Mouse (Mus musculus) embryonic facial prominence, embryonic 11.5 days (tissue): ENCODE data around the gene Nyx. TPM values are rescaled to one million over a fixed set of nuclear protein-coding genes. Genes with fewer than 3 reads are reported as not detected.

Source experiments
- ATAC-seq: fragments of 200-750 bp; cut with Nextera tagmentation; replicated peaks from 2 replicates; pipeline ENCODE4 v1.8.0; 2017; ENCODE audit warnings: low read depth; ENCODE audit not compliant: insufficient number of reproducible peaks, low FRiP score, low TSS enrichment
- DNase-seq: peaks from one replicate; pipeline ENCODE4 v3.0.0-alpha.2; 2015; ENCODE audit warnings: low spot score
- H3K27ac ChIP-seq: fragments of 300-500 bp; sonication (generic); replicated peaks from 2 replicates; pipeline ENCODE4 v1.5.1; 2014; ENCODE audit warnings: mild to moderate bottlenecking, low read depth, low read length, control low read depth
- H3K27me3 ChIP-seq: fragments of 300-500 bp; sonication (generic); 2 replicates; pipeline ENCODE4 v1.6.1; 2014; ENCODE audit warnings: mild to moderate bottlenecking, low read length, moderate library complexity, mixed read lengths; ENCODE audit not compliant: control insufficient read depth, insufficient read depth
- H3K36me3 ChIP-seq: fragments of 300-500 bp; sonication (generic); replicated peaks from 2 replicates; pipeline ENCODE4 v1.6.1; 2014; ENCODE audit warnings: low read depth, mild to moderate bottlenecking, low read length, moderate library complexity, mixed read lengths; ENCODE audit not compliant: control insufficient read depth, insufficient read depth
- H3K4me1 ChIP-seq: fragments of 300-500 bp; sonication (generic); 2 replicates; pipeline ENCODE4 v1.6.1; 2014; ENCODE audit warnings: low read length, mixed read lengths; ENCODE audit not compliant: control insufficient read depth, insufficient read depth
- H3K4me2 ChIP-seq: fragments of 300-500 bp; sonication (generic); 2 replicates; pipeline ENCODE4 v1.6.1; 2014; ENCODE audit warnings: low read depth, mild to moderate bottlenecking, control low read depth, low read length, moderate library complexity
- H3K4me3 ChIP-seq: fragments of 300-500 bp; sonication (generic); 2 replicates; pipeline ENCODE4 v1.5.1; 2014; ENCODE audit warnings: low read depth, low read length, control low read depth
- H3K9ac ChIP-seq: fragments of 300-500 bp; sonication (generic); replicated peaks from 2 replicates; pipeline ENCODE4 v1.6.1; 2014; ENCODE audit warnings: mild to moderate bottlenecking, control low read depth, low read length
- H3K9me3 ChIP-seq: fragments of 300-500 bp; sonication (generic); replicated peaks from 2 replicates; pipeline ENCODE4 v1.6.1; 2016; ENCODE audit warnings: mild to moderate bottlenecking, low read length, inconsistent platforms, mixed read lengths; ENCODE audit not compliant: control insufficient read depth
- WGBS: fragments of 180-500 bp; shearing (Covaris S2); extraction: QIAGEN DNeasy Blood & Tissue Kit; methylation state at CpG from one replicate; pipeline ENCODE4 v1.1.7; 2014; 5-methylcytosine and 5-hydroxymethylcytosine counted together
- polyA plus RNA-seq: library from polyadenylated mRNA; unstranded; fragments of >200 nt; fragmentation: Nextera tagmentation; extraction: Ambion mirVana; gene quantifications from 2 replicates; pipeline ENCODE4 v1.2.1, GENCODE M21; 2014

Nyx gene
- polyA plus RNA-seq, 1 experiment from 2014 or later, result not detected

- Histone ChIP-seq H3K4me2 (no peak overlapping the region), H3K4me1 (no peaks in the 10 kb centered on the region), H3K9ac (no peak overlapping the region), H3K27ac (no peak overlapping the region), H3K4me3 (no peak overlapping the region), H3K27me3 (0 out of 2 replicates have a peak, but pooled peaks cover 2% of the 10 kb centered on the region), H3K9me3 (no peaks in the 10 kb centered on the region), H3K36me3 (no peaks in the 10 kb centered on the region)
- 90% methylated on average over 2 of the region's 2 CpGs for WGBS
- ATAC-seq, result no peak
- DNase-seq, result no peak
Observed at GRCm38 (mm10) chrX:13466681-13467080, 771 bp downstream of the Nyx start.

GRCm38 (mm10) chrX:13467121-13467571, 1.2 kb downstream of the Nyx start:
- Histone ChIP-seq H3K9ac (no peak overlapping the region), H3K4me2 (no peak overlapping the region), H3K27ac (no peak overlapping the region), H3K4me3 (no peak overlapping the region), H3K27me3 (0 out of 2 replicates have a peak, but pooled peaks cover 2% of the 10 kb centered on the region), H3K9me3 (no peaks in the 10 kb centered on the region), H3K36me3 (no peaks in the 10 kb centered on the region), H3K4me1 (no peaks in the 10 kb centered on the region)
- 64% methylated on average over 6 of the region's 6 CpGs for WGBS
- DNase-seq (no peak), ATAC-seq (no peak)

GRCm38 (mm10) chrX:13469160-13470116, 3.5 kb downstream of the Nyx start:
- DNase-seq, result no peak
- Histone ChIP-seq H3K4me3 (no peak overlapping the region), H3K4me1 (no peaks in the 10 kb centered on the region), H3K9ac (no peak overlapping the region), H3K36me3 (no peaks in the 10 kb centered on the region), H3K27ac (no peak overlapping the region), H3K9me3 (no peaks in the 10 kb centered on the region), H3K4me2 (no peak overlapping the region), H3K27me3 (peaks cover 2% of the 10 kb centered on the region; the same call in 1 of the 2 replicates)
- WGBS, result 74% methylated on average over 9 of the region's 9 CpGs
- no peak for ATAC-seq

GRCm38 (mm10) chrX:13471925-13472324, 6.0 kb downstream of the Nyx start:
- Histone ChIP-seq H3K4me1 (no peaks in the 10 kb centered on the region), H3K4me3 (no peak overlapping the region), H3K9me3 (no peaks in the 10 kb centered on the region), H3K36me3 (no peaks in the 10 kb centered on the region), H3K4me2 (no peak overlapping the region), H3K27me3 (peaks cover 2% of the 10 kb centered on the region; the same call in 1 of the 2 replicates), H3K9ac (no peak overlapping the region), H3K27ac (no peak overlapping the region)
- DNase-seq (no peak), ATAC-seq (no peak)
- 74% methylated on average over 3 of the region's 3 CpGs for WGBS

- peaks cover 2% of the 10 kb centered on the region; the same call in 1 of the 2 replicates for H3K27me3 ChIP-seq
- DNase-seq (no peak), ATAC-seq (no peak)
- H3K4me1 ChIP-seq, result no peaks in the 10 kb centered on the region
- no peaks in the 10 kb centered on the region for H3K36me3 ChIP-seq
- H3K9ac ChIP-seq, result no peak overlapping the region
- no peak overlapping the region for H3K4me2 ChIP-seq
- H3K9me3 ChIP-seq, result no peaks in the 10 kb centered on the region
- 73% methylated on average over 4 of the region's 4 CpGs for WGBS
- H3K27ac ChIP-seq, result no peak overlapping the region
- no peak overlapping the region for H3K4me3 ChIP-seq
Observed at GRCm38 (mm10) chrX:13472751-13473225, 6.9 kb downstream of the Nyx start.

GRCm38 (mm10) chrX:13475382-13475781, 9.5 kb downstream of the Nyx start:
- Histone ChIP-seq H3K4me3 (no peak overlapping the region), H3K9ac (no peak overlapping the region), H3K4me1 (no peaks in the 10 kb centered on the region), H3K9me3 (no peaks in the 10 kb centered on the region), H3K4me2 (no peak overlapping the region), H3K36me3 (no peaks in the 10 kb centered on the region), H3K27me3 (no peaks in the 10 kb centered on the region; the same call in 1 of the 2 replicates), H3K27ac (no peak overlapping the region)
- ATAC-seq (no peak), DNase-seq (no peak)
- WGBS, result 71% methylated on average over 1 of the region's 1 CpGs

- DNase-seq, result no peak
- Histone ChIP-seq H3K4me2 (no peak overlapping the region), H3K9ac (no peak overlapping the region), H3K27me3 (no peaks in the 10 kb centered on the region; the same call in 1 of the 2 replicates), H3K4me1 (no peaks in the 10 kb centered on the region), H3K9me3 (no peaks in the 10 kb centered on the region), H3K36me3 (no peaks in the 10 kb centered on the region), H3K4me3 (no peak overlapping the region), H3K27ac (no peak overlapping the region)
- ATAC-seq, result no peak
- WGBS, result 68% methylated on average over 2 of the region's 2 CpGs
Observed at GRCm38 (mm10) chrX:13477596-13477995, 11.7 kb downstream of the Nyx start.

GRCm38 (mm10) chrX:13478298-13478697, 12.4 kb downstream of the Nyx start:
- H3K9ac ChIP-seq, result no peak overlapping the region
- H3K4me1 ChIP-seq, result no peaks in the 10 kb centered on the region
- H3K27me3 ChIP-seq, result no peaks in the 10 kb centered on the region; the same call in 1 of the 2 replicates
- 70% methylated on average over 5 of the region's 5 CpGs for WGBS
- ATAC-seq (no peak), DNase-seq (no peak)
- H3K4me3 ChIP-seq, result no peak overlapping the region
- H3K27ac ChIP-seq, result no peak overlapping the region
- no peaks in the 10 kb centered on the region for H3K36me3 ChIP-seq
- H3K9me3 ChIP-seq, result no peaks in the 10 kb centered on the region
- H3K4me2 ChIP-seq, result no peak overlapping the region
